Mouse (Mus musculus): ENCODE measurements around the gene Wif1.

Gene Wif1

DNA sequence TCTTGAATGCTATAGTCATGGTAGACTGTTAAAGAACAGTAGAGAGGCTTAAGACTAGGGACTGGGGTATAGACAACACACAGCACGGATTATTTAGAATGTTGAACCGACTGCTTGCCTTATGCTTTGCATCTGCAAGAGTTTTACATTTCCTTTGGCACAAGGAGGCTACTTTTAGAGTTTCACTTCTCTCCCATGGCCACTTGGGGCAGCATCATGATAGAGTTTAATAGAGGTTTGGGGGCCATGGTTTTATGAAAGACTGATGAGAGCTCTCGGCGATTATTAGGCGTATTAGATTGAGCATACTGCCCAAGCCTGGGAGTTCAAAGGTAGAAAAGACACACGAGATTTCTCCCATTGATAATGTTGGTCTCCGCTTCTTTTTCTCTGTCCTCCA lies 37.0 kb downstream of the Wif1 start:
- no peak for DNase-seq (ENCODE audit: low spot score in 2 of 2)

- DNase-seq (ENCODE audit: low spot score in 2 of 2) = no peak
These were observed 46.7 kb downstream of the Wif1 start for GRCm38 (mm10) chr10:121080500-121080899.

- no peak for DNase-seq (ENCODE audit: low spot score in 2 of 2)
These were observed 49.1 kb downstream of the Wif1 start for GRCm38 (mm10) chr10:121082881-121083280.

- DNase-seq (ENCODE audit: low spot score in 2 of 2) = no peak
These were observed 49.8 kb downstream of the Wif1 start for GRCm38 (mm10) chr10:121083512-121083911.

- no peak for DNase-seq (ENCODE audit: low spot score in 2 of 2)
These were observed 54.9 kb downstream of the Wif1 start for GRCm38 (mm10) chr10:121088679-121089078.

DNA sequence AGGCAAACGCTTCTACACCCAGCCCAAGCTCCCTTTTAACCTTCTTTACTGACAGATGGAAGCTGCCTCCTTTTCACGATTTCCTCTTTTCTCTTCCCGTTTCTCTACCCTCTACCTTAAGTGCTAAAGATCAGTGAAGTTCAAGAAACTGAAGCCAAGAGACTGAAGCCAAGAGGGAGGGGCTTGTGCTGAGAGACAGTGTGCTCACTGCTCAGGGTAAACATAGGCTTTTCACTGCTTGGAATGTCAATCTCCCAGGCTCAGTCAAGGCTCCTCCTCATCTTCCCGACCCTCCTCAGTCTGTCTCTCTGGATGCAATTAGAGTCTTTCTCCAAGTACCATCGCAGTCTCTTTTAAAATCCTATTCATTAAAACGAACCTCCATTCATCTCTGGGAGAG lies 55.6 kb downstream of the Wif1 start:
- DNase-seq (ENCODE audit: low spot score in 2 of 2) = no peak

GRCm38 (mm10) chr10:121090006-121090405 lies 56.2 kb downstream of the Wif1 start:
- no peak for DNase-seq (ENCODE audit: low spot score in 2 of 2)

- no peak for DNase-seq (ENCODE audit: low spot score in 2 of 2)
These were observed 62.2 kb downstream of the Wif1 start for GRCm38 (mm10) chr10:121095948-121096347.

DNA sequence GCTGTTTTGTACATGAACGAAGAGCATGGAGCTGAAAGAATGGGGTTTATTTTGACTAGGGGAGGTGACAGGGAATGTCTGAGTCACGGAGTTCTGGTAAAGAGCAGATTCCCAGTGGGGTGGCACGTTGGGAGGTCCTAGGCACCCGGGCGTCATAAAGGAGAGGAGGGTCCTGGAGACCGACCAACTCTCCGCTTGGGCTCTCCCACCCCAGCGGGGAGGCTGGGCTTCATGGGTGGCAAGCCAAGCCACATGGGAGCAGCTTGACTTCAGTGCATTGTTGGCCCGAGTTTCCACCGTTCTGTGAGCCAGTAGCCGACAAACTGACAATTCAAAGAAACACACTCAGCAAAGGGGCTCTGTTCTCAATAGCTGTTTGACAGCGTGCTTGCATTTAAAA lies 64.5 kb downstream of the Wif1 start:
- no peak for DNase-seq (ENCODE audit: low spot score in 2 of 2)

DNA sequence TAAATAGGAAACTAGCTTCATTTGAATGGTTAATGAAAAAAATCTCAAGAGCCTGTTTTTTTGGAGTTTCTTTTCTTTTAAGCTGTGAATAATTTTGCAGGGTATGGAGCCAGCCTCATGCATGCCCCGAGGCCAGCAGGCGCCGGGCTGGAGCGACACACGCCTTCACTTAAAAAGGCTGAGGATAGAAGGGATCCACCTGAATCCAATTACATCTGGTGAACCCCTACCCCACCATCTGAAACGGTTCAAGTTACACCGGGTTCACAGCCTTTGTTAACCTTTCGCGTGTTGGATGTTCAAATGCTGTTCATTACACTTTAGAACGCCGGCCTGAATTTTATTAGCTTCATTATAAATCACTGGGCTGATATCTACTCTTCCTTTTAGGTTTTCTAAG lies 65.9 kb downstream of the Wif1 start:
- DNase-seq (ENCODE audit: low spot score in 2 of 2) = no peak

DNA sequence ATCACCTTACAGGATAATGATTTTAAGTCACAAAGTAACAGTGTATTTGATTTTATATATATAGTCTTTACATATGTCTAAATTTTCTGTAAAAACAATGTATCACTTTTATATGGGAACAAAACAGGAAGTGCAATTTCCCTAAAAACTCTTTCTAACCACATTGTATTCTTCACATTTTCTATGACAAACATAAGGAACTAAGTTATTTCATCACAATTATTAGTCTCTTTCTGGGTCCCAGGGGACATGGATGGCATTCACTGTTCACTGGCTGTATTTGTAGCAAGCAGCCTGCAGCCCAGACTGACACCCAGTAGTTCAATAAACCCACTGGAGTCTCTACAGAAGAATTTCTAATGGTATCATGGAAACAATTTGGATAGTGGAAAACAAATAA lies 82.4 kb downstream of the Wif1 start:
- no peak for DNase-seq (ENCODE audit: low spot score in 2 of 2)

DNA sequence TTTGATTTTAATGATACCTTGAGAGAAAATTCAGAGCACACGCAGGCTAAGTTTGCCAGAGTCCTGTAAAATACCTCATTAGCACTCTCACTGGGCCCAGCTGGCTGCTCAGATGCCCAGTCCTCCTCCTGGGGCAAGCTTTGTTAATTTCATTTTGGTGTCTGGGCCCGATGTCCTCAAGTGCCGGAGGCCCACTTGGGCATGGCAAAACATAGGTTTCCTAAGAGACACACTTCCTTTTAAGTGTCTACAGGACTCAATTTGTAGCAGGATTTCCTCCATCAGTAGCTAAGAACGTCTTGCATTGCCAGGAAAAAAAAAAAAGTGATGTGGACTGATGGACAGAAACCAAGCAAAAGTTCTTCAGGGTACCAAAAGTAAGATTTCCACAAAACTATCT lies 82.9 kb downstream of the Wif1 start:
- DNase-seq (ENCODE audit: low spot score in 2 of 2) = no peak

DNA sequence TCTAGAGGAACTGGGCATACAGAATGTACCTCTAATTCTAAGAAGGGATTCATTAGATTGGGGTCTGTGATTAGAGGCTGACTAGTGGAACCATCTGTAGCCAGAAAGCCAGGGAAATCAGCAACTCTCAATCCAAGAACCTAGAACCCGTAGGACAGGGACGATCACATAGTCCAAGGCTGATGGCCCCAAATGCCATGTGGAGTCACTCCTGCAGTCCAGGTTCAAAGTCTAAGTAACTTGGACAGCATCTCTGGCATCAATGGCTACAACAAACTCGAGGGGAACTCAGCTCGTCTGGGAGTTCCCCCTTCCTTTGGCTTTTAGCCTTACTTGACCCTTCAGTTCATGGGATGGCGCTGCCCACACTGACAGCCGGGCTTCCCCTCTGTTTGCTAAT lies 87.0 kb downstream of the Wif1 start:
- no peak for DNase-seq (ENCODE audit: low spot score in 2 of 2)

DNA sequence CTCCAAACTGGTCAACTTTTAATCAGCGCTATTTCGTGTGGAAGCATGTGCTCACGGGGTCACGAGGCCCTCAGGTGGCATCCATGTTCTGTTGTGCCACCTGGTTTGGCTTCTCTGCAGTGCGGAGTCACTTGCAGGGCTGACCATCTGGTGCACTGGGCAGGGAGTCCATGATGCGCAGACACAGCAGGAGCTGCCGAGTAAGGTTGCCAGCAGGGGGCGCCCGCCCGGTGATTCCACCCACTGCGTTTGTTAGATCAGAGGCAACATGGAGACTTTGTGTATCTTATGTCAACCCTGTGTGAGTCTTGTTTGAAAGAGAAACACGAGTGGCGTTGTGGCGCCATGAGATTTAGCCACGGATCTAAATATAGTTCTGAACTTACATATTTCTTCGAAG lies 90.7 kb downstream of the Wif1 start:
- DNase-seq (ENCODE audit: low spot score in 2 of 2) = no peak

DNA sequence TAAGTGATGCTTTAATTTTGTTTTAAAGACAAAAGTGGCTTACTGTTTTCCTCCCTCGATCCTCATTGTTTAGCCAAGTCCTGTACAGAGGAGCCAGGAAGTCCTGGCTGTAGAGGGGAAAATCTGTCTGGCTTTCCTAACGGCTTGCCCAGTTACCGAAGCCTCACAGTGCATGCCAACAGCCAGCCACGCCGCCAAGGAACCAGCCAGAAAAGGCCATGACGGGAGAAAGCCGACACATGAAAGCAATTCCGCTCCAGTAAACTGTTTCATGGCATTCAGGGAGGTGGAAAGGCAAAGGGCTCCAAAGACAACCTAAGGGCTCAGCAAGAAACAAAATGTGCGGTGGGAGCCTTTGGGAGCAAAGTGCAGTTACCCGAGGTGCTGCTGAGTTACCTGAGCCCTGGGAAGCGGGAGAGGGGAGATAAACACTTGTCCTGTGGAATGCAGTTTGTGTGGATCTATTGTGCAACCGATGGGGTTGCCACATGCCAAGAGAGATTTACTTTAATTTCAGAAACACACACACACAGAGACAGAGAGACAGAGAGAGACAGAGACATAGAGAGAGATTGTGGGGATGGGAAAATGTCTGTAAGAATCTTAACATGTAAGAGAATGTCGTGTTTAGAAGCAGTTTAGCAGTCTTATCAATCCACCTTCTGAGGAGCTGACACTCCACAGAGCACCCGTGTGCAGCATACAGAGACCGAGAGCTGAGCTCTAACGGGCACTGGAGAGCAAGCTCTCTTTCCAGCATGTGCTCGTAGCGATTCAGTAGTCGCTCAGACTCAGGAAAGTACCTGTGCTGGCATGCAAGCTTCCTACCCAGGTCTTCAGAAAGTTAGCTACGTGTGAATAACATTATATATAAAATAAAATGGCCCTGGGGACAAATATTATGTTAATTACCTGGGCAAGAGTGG lies 95.5 kb downstream of the Wif1 start:
- no peak for DNase-seq (ENCODE audit: low spot score in 2 of 2)
